Mouse (Mus musculus): ENCODE measurements around the gene Otx1.

- no peak for TF ChIP-seq GATA1 (IDR thresholded peaks at IDR 0.05; ENCODE audit: borderline replicate concordance, low read length)
- no peak for TF ChIP-seq FLI1 (IDR thresholded peaks at IDR 0.05; ENCODE audit: low read length)
Measured at GRCm38 (mm10) chr11:21996661-21997560, 5.8 kb downstream of the Otx1 start.
